Mouse (Mus musculus) E14TG2a.4 (cell line): ENCODE measurements around the gene Izumo4.

ENCODE experiments used
- CTCF ChIP-seq: conservative IDR thresholded peaks from 2 replicates; pipeline ENCODE4 v1.5.1; 2014; ENCODE audit warnings: low read length
- POU5F1 ChIP-seq: IDR thresholded peaks from 2 replicates; pipeline ENCODE4 v1.6.1; 2014; ENCODE audit warnings: low read length, borderline replicate concordance

DNA sequence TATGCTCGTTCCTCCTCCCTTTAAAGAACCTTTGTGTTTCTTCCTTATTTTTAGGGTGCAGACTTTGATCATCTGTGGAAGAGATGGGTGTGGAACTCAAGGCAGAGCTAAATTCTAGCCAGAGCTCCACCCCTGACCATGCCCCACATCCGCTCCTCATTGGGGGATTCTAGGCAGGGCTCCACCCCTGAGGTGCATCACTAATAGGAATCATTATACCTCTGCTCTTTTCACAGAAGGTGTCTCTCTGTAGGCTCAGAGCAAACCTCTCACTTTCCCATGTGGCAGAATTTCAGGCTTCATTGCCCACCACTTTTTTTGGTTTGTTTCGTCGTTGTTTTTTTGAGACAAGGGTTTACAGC lies 43.2 kb upstream of the Izumo4 start:
- TF ChIP-seq CTCF (no peak), POU5F1 (no peak)
